Mouse (Mus musculus) myocyte (in vitro differentiated cells): Measurements from ENCODE around the gene Esrra.

Source experiments
- CEBPB ChIP-seq: IDR thresholded peaks from 2 replicates; pipeline ENCODE4 v1.6.1; 2011; ENCODE audit warnings: mild to moderate bottlenecking, moderate library complexity; ENCODE audit not compliant: poor library complexity, insufficient read depth, severe bottlenecking
- E2F4 ChIP-seq: IDR thresholded peaks from one replicate; pipeline ENCODE4 v1.6.1; 2011; ENCODE audit warnings: mild to moderate bottlenecking, control low read depth, moderate library complexity; ENCODE audit not compliant: insufficient read depth
- MAX ChIP-seq: IDR thresholded peaks from one replicate; pipeline ENCODE4 v1.6.1; 2011; ENCODE audit warnings: low read depth, mild to moderate bottlenecking, control low read depth
- MYOD1 ChIP-seq, 3 experiments: IDR thresholded peaks; one replicate each; pipeline ENCODE4 v1.6.1; 2011; ENCODE audit warnings: control low read depth in 2 of 3, low read depth in 2 of 3, mild to moderate bottlenecking in 2 of 3, moderate library complexity in 1 of 3; ENCODE audit not compliant: insufficient read length in 2 of 3, control insufficient read depth in 1 of 3
- MYOG ChIP-seq, 3 experiments: IDR thresholded peaks; one replicate each; pipeline ENCODE4 v1.6.1; 2011; ENCODE audit warnings: control low read depth in 2 of 3, low read depth in 2 of 3, mild to moderate bottlenecking in 2 of 3; ENCODE audit not compliant: insufficient read length in 2 of 3, control insufficient read depth in 1 of 3, insufficient read depth in 1 of 3
- POLR2A ChIP-seq: IDR thresholded peaks from one replicate; pipeline ENCODE4 v1.6.1; 2011; ENCODE audit warnings: low read depth, mild to moderate bottlenecking, control low read depth, moderate library complexity; ENCODE audit not compliant: insufficient read length
- POLR2AphosphoS2 ChIP-seq: IDR thresholded peaks from one replicate; pipeline ENCODE4 v1.6.1; 2011; ENCODE audit warnings: low read depth, control low read depth; ENCODE audit not compliant: insufficient read length
- REST ChIP-seq: IDR thresholded peaks from one replicate; pipeline ENCODE4 v1.6.1; 2011; ENCODE audit warnings: mild to moderate bottlenecking, control low read depth, moderate library complexity; ENCODE audit not compliant: insufficient read depth, insufficient read length
- SRF ChIP-seq: IDR thresholded peaks from one replicate; pipeline ENCODE4 v1.6.1; 2011; ENCODE audit warnings: low read depth; ENCODE audit not compliant: control insufficient read depth, insufficient read length
- TCF12 ChIP-seq: IDR thresholded peaks from one replicate; pipeline ENCODE4 v1.6.1; 2011; ENCODE audit warnings: mild to moderate bottlenecking, control low read depth; ENCODE audit not compliant: poor library complexity, insufficient read depth, severe bottlenecking
- TCF3 ChIP-seq: IDR thresholded peaks from one replicate; pipeline ENCODE4 v1.6.1; 2011; ENCODE audit warnings: low read depth, control low read depth; ENCODE audit not compliant: insufficient read length
- USF1 ChIP-seq: IDR thresholded peaks from one replicate; pipeline ENCODE4 v1.6.1; 2011; ENCODE audit warnings: low read depth, mild to moderate bottlenecking, control low read depth, moderate library complexity

DNA sequence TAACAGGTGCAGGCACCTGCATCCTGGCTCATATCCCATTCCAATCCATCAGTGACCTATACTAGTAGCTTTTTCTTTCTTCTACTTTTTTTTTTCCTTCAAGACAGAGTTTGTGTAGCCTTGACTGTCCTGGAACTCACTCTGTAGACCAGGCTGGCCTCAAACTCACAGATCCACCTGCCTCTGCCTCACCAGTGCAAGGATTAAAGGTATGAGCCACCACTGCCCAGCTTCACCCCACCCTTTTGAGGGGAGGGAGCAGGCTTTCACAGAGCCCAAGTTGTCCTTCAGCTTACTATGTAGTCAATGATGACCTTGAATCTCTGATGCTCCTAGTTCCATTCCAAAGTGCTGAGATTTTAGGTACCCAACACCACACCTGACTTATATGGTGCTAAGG lies 2.2 kb downstream of the Esrra start:
- TF ChIP-seq TCF12 (no peak), POLR2A (no peak), E2F4 (no peak), MAX (no peak), USF1 (no peak), CEBPB (no peak), MYOG (IDR thresholded peaks at IDR 0.05; ENCODE audit: control insufficient read depth in 1 of 3, insufficient read depth in 1 of 3, insufficient read length in 2 of 3, low read depth in 2 of 3) (no peak), TCF3 (no peak), REST (no peak), POLR2AphosphoS2 (no peak), MYOD1 (IDR thresholded peaks at IDR 0.05; ENCODE audit: control insufficient read depth in 1 of 3, insufficient read length in 2 of 3, low read depth in 2 of 3) (no peak), SRF (no peak)
